Mouse (Mus musculus) forebrain, embryonic 10.5 days (tissue): Measurements from ENCODE around the gene Anxa11. TPM values are rescaled to one million over a fixed set of nuclear protein-coding genes. Genes with fewer than 3 reads are reported as not detected.
A peak's percentile ranks its signal among the peaks of the same experiment; 100 is the strongest.

Experiments used
- DNase-seq: peaks from one replicate; pipeline ENCODE4 v3.0.0-alpha.2; 2017; ENCODE audit warnings: low spot score; ENCODE audit errors: extremely low spot score
- H3K27ac ChIP-seq: fragments of 300-500 bp; sonication (generic); 2 replicates; pipeline ENCODE4 v1.5.1; 2016; ENCODE audit warnings: mild to moderate bottlenecking
- H3K27me3 ChIP-seq: fragments of 300-500 bp; sonication (generic); 2 replicates; pipeline ENCODE4 v1.6.1; 2016; ENCODE audit warnings: mild to moderate bottlenecking; ENCODE audit not compliant: poor library complexity, severe bottlenecking
- H3K36me3 ChIP-seq: fragments of 300-500 bp; sonication (generic); replicated peaks from 2 replicates; pipeline ENCODE4 v1.6.1; 2016; ENCODE audit warnings: mild to moderate bottlenecking, moderate library complexity
- H3K4me1 ChIP-seq: fragments of 300-500 bp; sonication (generic); 2 replicates; pipeline ENCODE4 v1.6.1; 2016
- H3K4me3 ChIP-seq: fragments of 300-500 bp; sonication (generic); 2 replicates; pipeline ENCODE4 v1.5.1; 2016; ENCODE audit warnings: mild to moderate bottlenecking, moderate library complexity
- H3K9me3 ChIP-seq: fragments of 300-500 bp; sonication (generic); 2 replicates; pipeline ENCODE4 v1.6.1; 2016; ENCODE audit warnings: mild to moderate bottlenecking, moderate library complexity
- WGBS: fragments of 180-500 bp; shearing (Covaris S2); methylation state at CpG from one replicate; pipeline ENCODE4 v1.1.7; 2016; 5-methylcytosine and 5-hydroxymethylcytosine counted together
- polyA plus RNA-seq: library from polyadenylated mRNA; unstranded; fragments of >200 nt; fragmentation: Nextera tagmentation; extraction: Ambion mirVana; gene quantifications from 2 replicates; pipeline ENCODE4 v1.2.1, GENCODE M21; 2016

Gene Anxa11
- polyA plus RNA-seq, 1 experiment from 2014 or later, result 3.5 TPM

- Histone ChIP-seq H3K36me3 (no peaks in the 10 kb centered on the region), H3K27ac (no peak overlapping the region), H3K4me1 (peaks cover 4% of the 10 kb centered on the region), H3K4me3 (no peak overlapping the region), H3K27me3 (0 out of 2 replicates have a peak, but pooled peaks cover 5% of the 10 kb centered on the region), H3K9me3 (no peaks in the 10 kb centered on the region)
- DNase-seq, result peak; percentile 53
- whole genome bisulfite sequencing, result 9% methylated on average over 9 of the region's 9 CpGs
Measured at GRCm38 (mm10) chr14:25816416-25816815, 25.5 kb upstream of the Anxa11 start.

GRCm38 (mm10) chr14:25822584-25822983, 19.4 kb upstream of the Anxa11 start:
- Histone ChIP-seq H3K4me3 (no peak overlapping the region), H3K36me3 (no peaks in the 10 kb centered on the region), H3K27ac (no peak overlapping the region), H3K4me1 (peaks cover 10% of the 10 kb centered on the region), H3K27me3 (peaks cover 11% of the 10 kb centered on the region), H3K9me3 (no peaks in the 10 kb centered on the region)
- 79% methylated on average over 1 of the region's 1 CpGs for WGBS
- no peak for DNase-seq

- WGBS, result 39% methylated on average over 5 of the region's 5 CpGs
- Histone ChIP-seq H3K4me3 (no peak overlapping the region), H3K27ac (no peak overlapping the region), H3K4me1 (peaks cover 10% of the 10 kb centered on the region), H3K9me3 (no peaks in the 10 kb centered on the region), H3K27me3 (peaks cover 11% of the 10 kb centered on the region), H3K36me3 (no peaks in the 10 kb centered on the region)
- DNase-seq, result no peak
Measured at GRCm38 (mm10) chr14:25824995-25825394, 17.0 kb upstream of the Anxa11 start.

GRCm38 (mm10) chr14:25825880-25826626, 15.9 kb upstream of the Anxa11 start:
- H3K36me3 ChIP-seq, result no peaks in the 10 kb centered on the region
- H3K4me3 ChIP-seq, result no peak overlapping the region
- no peaks in the 10 kb centered on the region for H3K9me3 ChIP-seq
- peaks cover 11% of the 10 kb centered on the region for H3K27me3 ChIP-seq
- 87% methylated on average over 11 of the region's 11 CpGs for WGBS
- H3K27ac ChIP-seq, result no peak overlapping the region
- DNase-seq, result no peak
- peaks cover 13% of the 10 kb centered on the region for H3K4me1 ChIP-seq

- Histone ChIP-seq H3K4me3 (no peak overlapping the region), H3K4me1 (peaks cover 15% of the 10 kb centered on the region), H3K27ac (no peak overlapping the region), H3K36me3 (no peaks in the 10 kb centered on the region), H3K27me3 (peaks cover 15% of the 10 kb centered on the region), H3K9me3 (no peaks in the 10 kb centered on the region)
- WGBS, result 95% methylated on average over 2 of the region's 2 CpGs
- DNase-seq, result no peak
Measured at GRCm38 (mm10) chr14:25826866-25827265, 15.1 kb upstream of the Anxa11 start.

- no peak for DNase-seq
- WGBS, result 71% methylated on average over 1 of the region's 1 CpGs
Measured at GRCm38 (mm10) chr14:25831332-25831731, 10.6 kb upstream of the Anxa11 start.

GRCm38 (mm10) chr14:25832301-25832700, 9.7 kb upstream of the Anxa11 start:
- H3K4me1 ChIP-seq, result peaks cover 13% of the 10 kb centered on the region; the same call in 1 of the 2 replicates
- peaks cover 6% of the 10 kb centered on the region; the same call in 1 of the 2 replicates for H3K27me3 ChIP-seq
- DNase-seq, result peak; percentile 65
- WGBS, result 13% methylated on average over 14 of the region's 14 CpGs
- H3K27ac ChIP-seq, result no peak overlapping the region
- H3K36me3 ChIP-seq, result no peaks in the 10 kb centered on the region
- no peaks in the 10 kb centered on the region for H3K9me3 ChIP-seq
- no peak overlapping the region for H3K4me3 ChIP-seq

More at GRCm38 (mm10) chr14:25831332-25831731, 10.6 kb upstream of the Anxa11 start:
- Histone ChIP-seq H3K36me3 (no peaks in the 10 kb centered on the region), H3K4me3 (no peak overlapping the region), H3K27me3 (peaks cover 6% of the 10 kb centered on the region; the same call in 1 of the 2 replicates), H3K9me3 (no peaks in the 10 kb centered on the region), H3K4me1 (peaks cover 13% of the 10 kb centered on the region; the same call in 1 of the 2 replicates), H3K27ac (no peak overlapping the region)

- Histone ChIP-seq H3K27ac (no peak overlapping the region), H3K4me1 (peaks cover 17% of the 10 kb centered on the region), H3K4me3 (no peak overlapping the region), H3K36me3 (no peaks in the 10 kb centered on the region), H3K9me3 (no peaks in the 10 kb centered on the region), H3K27me3 (peaks cover 37% of the 10 kb centered on the region)
- 84% methylated on average over 8 of the region's 8 CpGs for WGBS
- DNase-seq, result no peak
Measured at GRCm38 (mm10) chr14:25838411-25838810, 3.5 kb upstream of the Anxa11 start.

GRCm38 (mm10) chr14:25839791-25840190, 2.2 kb upstream of the Anxa11 start:
- Histone ChIP-seq H3K9me3 (no peaks in the 10 kb centered on the region), H3K4me3 (no peak overlapping the region), H3K36me3 (no peaks in the 10 kb centered on the region), H3K4me1 (peaks cover 17% of the 10 kb centered on the region), H3K27me3 (peaks cover 50% of the 10 kb centered on the region), H3K27ac (no peak overlapping the region)
- DNase-seq, result no peak
- 80% methylated on average over 7 of the region's 7 CpGs for WGBS

- Histone ChIP-seq H3K4me1 (peaks cover 17% of the 10 kb centered on the region), H3K27ac (no peak overlapping the region), H3K4me3 (no peak overlapping the region), H3K27me3 (peaks cover 62% of the 10 kb centered on the region), H3K9me3 (no peaks in the 10 kb centered on the region), H3K36me3 (no peaks in the 10 kb centered on the region)
- WGBS, result 9% methylated on average over 7 of the region's 7 CpGs
- no peak for DNase-seq
Measured at GRCm38 (mm10) chr14:25840961-25841360, 995 bp upstream of the Anxa11 start.

- Histone ChIP-seq H3K4me3 (peak overlapping the region; percentile 71), H3K27me3 (peaks cover 64% of the 10 kb centered on the region), H3K9me3 (no peaks in the 10 kb centered on the region), H3K4me1 (peaks cover 17% of the 10 kb centered on the region), H3K36me3 (no peaks in the 10 kb centered on the region), H3K27ac (no peak overlapping the region)
- WGBS, result 3% methylated on average over 4 of the region's 4 CpGs
- DNase-seq, result no peak
Measured at GRCm38 (mm10) chr14:25841579-25841978, 377 bp upstream of the Anxa11 start.

GRCm38 (mm10) chr14:25842688-25843003, 690 bp downstream of the Anxa11 start:
- Histone ChIP-seq H3K27ac (no peak overlapping the region), H3K36me3 (no peaks in the 10 kb centered on the region), H3K4me1 (peaks cover 26% of the 10 kb centered on the region), H3K4me3 (peak overlapping the region; percentile 71), H3K9me3 (no peaks in the 10 kb centered on the region), H3K27me3 (peaks cover 64% of the 10 kb centered on the region)
- peak; percentile 30 for DNase-seq
- WGBS, result under 1% methylated on average over 12 of the region's 12 CpGs

- Histone ChIP-seq H3K27me3 (peaks cover 64% of the 10 kb centered on the region), H3K36me3 (no peaks in the 10 kb centered on the region), H3K9me3 (no peaks in the 10 kb centered on the region), H3K4me3 (no peak overlapping the region), H3K4me1 (peaks cover 32% of the 10 kb centered on the region), H3K27ac (no peak overlapping the region)
- DNase-seq, result no peak
- WGBS, result 88% methylated on average over 4 of the region's 4 CpGs
Measured at GRCm38 (mm10) chr14:25844372-25844771, 2.4 kb downstream of the Anxa11 start.
